Mouse (Mus musculus) cortical plate, adult 2 months (tissue): ENCODE measurements at regions not wholly inside any gene's neighbourhood (a gene's known extent, or its start where the extent isn't known, plus 50 kb on each side); places are given as distances from the start of the nearest gene placed in this dataset.

ENCODE experiments used
- CTCF ChIP-seq: fragments of 200-500 bp; IDR thresholded peaks from 2 replicates; pipeline ENCODE4 v1.5.1; 2011; ENCODE audit warnings: mild to moderate bottlenecking, control low read depth, low read length; ENCODE audit not compliant: insufficient read depth; ENCODE audit errors: extremely low read depth
- POLR2A ChIP-seq: fragments of 200-500 bp; IDR thresholded peaks from 2 replicates; pipeline ENCODE4 v1.6.1; 2011; ENCODE audit warnings: mild to moderate bottlenecking, low read length, control low read depth; ENCODE audit not compliant: insufficient read depth; ENCODE audit errors: extremely low read depth

DNA sequence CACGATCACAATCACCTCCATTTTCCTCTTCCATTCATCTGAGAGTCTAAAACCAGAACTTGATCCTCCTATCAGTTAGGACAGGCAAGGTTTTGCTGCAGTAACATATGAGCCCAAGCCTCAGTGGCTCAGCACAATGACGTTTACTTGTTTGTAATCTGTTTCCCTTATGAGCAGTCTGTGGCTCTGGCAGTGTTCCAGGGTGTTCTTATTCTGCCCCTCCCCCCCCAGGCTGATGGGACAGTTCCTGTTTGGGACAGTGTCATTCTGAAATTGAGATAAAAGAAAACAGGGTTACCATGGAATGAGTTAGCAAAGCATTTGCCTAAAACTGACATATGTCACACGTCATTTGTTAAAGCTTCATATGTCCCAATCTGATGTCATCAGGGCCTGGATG, 75.5 kb downstream of the Vcpkmt start:
- TF ChIP-seq CTCF (no peak), POLR2A (no peak)
